Mouse (Mus musculus): ENCODE data around the gene Mcm5.

The Mcm5 gene

GRCm38 (mm10) chr8:75157471-75158230 lies 48.3 kb downstream of the Mcm5 start:
- peak in 1 of 2 experiments; percentile 30 for DNase-seq (ENCODE audit: low spot score in 2 of 2)

GRCm38 (mm10) chr8:75169363-75169762 lies 60.0 kb downstream of the Mcm5 start:
- DNase-seq (ENCODE audit: low spot score in 2 of 2) = peak in 1 of 2 experiments; percentile 31

- DNase-seq (ENCODE audit: low spot score in 2 of 2) = no peak
These were observed 62.8 kb downstream of the Mcm5 start for GRCm38 (mm10) chr8:75172009-75172685.

Data from right cerebral cortex, postnatal 10 days (tissue).